Mouse (Mus musculus) heart, embryonic 12.5 days (tissue): ENCODE data around the gene Med27. TPM values are rescaled to one million over a fixed set of nuclear protein-coding genes. Genes with fewer than 3 reads are reported as not detected.

ENCODE experiments used
- ATAC-seq: fragments of 200-750 bp; cut with Nextera tagmentation; 2 replicates; pipeline ENCODE4 v1.8.0; 2017; ENCODE audit warnings: moderate TSS enrichment, moderate library complexity; ENCODE audit not compliant: insufficient number of reproducible peaks, low FRiP score
- H3K27ac ChIP-seq: fragments of 300-500 bp; sonication (generic); 2 replicates; pipeline ENCODE4 v1.5.1; 2016; ENCODE audit warnings: mild to moderate bottlenecking, moderate library complexity; ENCODE audit not compliant: poor library complexity, severe bottlenecking
- H3K27me3 ChIP-seq: fragments of 300-500 bp; sonication (generic); replicated peaks from 2 replicates; pipeline ENCODE4 v1.6.1; 2016; ENCODE audit warnings: mild to moderate bottlenecking, moderate library complexity
- H3K36me3 ChIP-seq: fragments of 300-500 bp; sonication (generic); 2 replicates; pipeline ENCODE4 v1.6.1; 2016; ENCODE audit warnings: mild to moderate bottlenecking, moderate library complexity
- H3K4me1 ChIP-seq: fragments of 300-500 bp; sonication (generic); replicated peaks from 2 replicates; pipeline ENCODE4 v1.6.1; 2016; ENCODE audit warnings: mild to moderate bottlenecking
- H3K4me2 ChIP-seq: fragments of 300-500 bp; sonication (generic); 2 replicates; pipeline ENCODE4 v1.6.1; 2016; ENCODE audit warnings: mild to moderate bottlenecking, moderate library complexity
- H3K4me3 ChIP-seq: fragments of 300-500 bp; sonication (generic); 2 replicates; pipeline ENCODE4 v1.5.1; 2016; ENCODE audit warnings: mild to moderate bottlenecking
- H3K9ac ChIP-seq: fragments of 300-500 bp; sonication (generic); 2 replicates; pipeline ENCODE4 v1.6.1; 2016; ENCODE audit warnings: mild to moderate bottlenecking, moderate library complexity
- H3K9me3 ChIP-seq: fragments of 300-500 bp; sonication (generic); replicated peaks from 2 replicates; pipeline ENCODE4 v1.6.1; 2016; ENCODE audit warnings: mild to moderate bottlenecking, moderate library complexity
- WGBS: fragments of 180-500 bp; shearing (Covaris S2); methylation state at CpG from one replicate; pipeline ENCODE4 v1.1.7; 2016; 5-methylcytosine and 5-hydroxymethylcytosine counted together
- polyA plus RNA-seq: library from polyadenylated mRNA; unstranded; fragments of >200 nt; fragmentation: Nextera tagmentation; extraction: Ambion mirVana; gene quantifications from 2 replicates; pipeline ENCODE4 v1.2.1, GENCODE M21; 2016

The Med27 gene
- polyA plus RNA-seq, 1 experiment from 2014 or later: 33.5 TPM

GRCm38 (mm10) chr2:29360956-29361355 lies 14.3 kb downstream of the Med27 start:
- no peak for ATAC-seq
- no peak overlapping the region for H3K9ac ChIP-seq
- H3K4me3 ChIP-seq: no peak overlapping the region
- no peaks in the 10 kb centered on the region for H3K27me3 ChIP-seq
- H3K4me1 ChIP-seq: peaks cover 11% of the 10 kb centered on the region
- H3K9me3 ChIP-seq: no peaks in the 10 kb centered on the region
- no peak overlapping the region for H3K27ac ChIP-seq
- no peak overlapping the region for H3K4me2 ChIP-seq
- WGBS: 74% methylated on average over 3 of the region's 3 CpGs
- peaks cover 5% of the 10 kb centered on the region; the same call in 1 of the 2 replicates for H3K36me3 ChIP-seq

- 78% methylated on average over 8 of the region's 8 CpGs for WGBS
- Histone ChIP-seq H3K4me1 (no peaks in the 10 kb centered on the region), H3K27ac (no peak overlapping the region), H3K4me2 (no peak overlapping the region), H3K27me3 (no peaks in the 10 kb centered on the region), H3K4me3 (no peak overlapping the region), H3K9me3 (no peaks in the 10 kb centered on the region), H3K9ac (no peak overlapping the region), H3K36me3 (peaks cover 8% of the 10 kb centered on the region; the same call in 1 of the 2 replicates)
- ATAC-seq: no peak
Measured at GRCm38 (mm10) chr2:29365000-29365695, 18.5 kb downstream of the Med27 start.

- Histone ChIP-seq H3K4me1 (no peaks in the 10 kb centered on the region), H3K4me2 (no peak overlapping the region), H3K36me3 (peaks cover 4% of the 10 kb centered on the region; the same call in 1 of the 2 replicates), H3K4me3 (no peak overlapping the region), H3K27ac (no peak overlapping the region), H3K9me3 (no peaks in the 10 kb centered on the region), H3K27me3 (no peaks in the 10 kb centered on the region), H3K9ac (no peak overlapping the region)
- WGBS: 86% methylated on average over 5 of the region's 5 CpGs
- no peak for ATAC-seq
Measured at GRCm38 (mm10) chr2:29368730-29369129, 22.1 kb downstream of the Med27 start.

GRCm38 (mm10) chr2:29372176-29372575 lies 25.6 kb downstream of the Med27 start:
- Histone ChIP-seq H3K27ac (no peak overlapping the region), H3K36me3 (no peaks in the 10 kb centered on the region), H3K4me2 (no peak overlapping the region), H3K27me3 (no peaks in the 10 kb centered on the region), H3K4me1 (no peaks in the 10 kb centered on the region), H3K9me3 (no peaks in the 10 kb centered on the region), H3K4me3 (no peak overlapping the region), H3K9ac (no peak overlapping the region)
- ATAC-seq: no peak
- 86% methylated on average over 5 of the region's 5 CpGs for WGBS

- Histone ChIP-seq H3K4me3 (no peak overlapping the region), H3K4me1 (peaks cover 9% of the 10 kb centered on the region; the same call in 1 of the 2 replicates), H3K4me2 (no peak overlapping the region), H3K27ac (no peak overlapping the region), H3K9me3 (no peaks in the 10 kb centered on the region), H3K36me3 (0 out of 2 replicates have a peak, but pooled peaks cover 2% of the 10 kb centered on the region), H3K9ac (no peak overlapping the region), H3K27me3 (no peaks in the 10 kb centered on the region)
- ATAC-seq: 0 out of 2 replicates have a peak, but pooled peaks have one; percentile 15
- WGBS: 12% methylated on average over 4 of the region's 4 CpGs
Measured at GRCm38 (mm10) chr2:29381683-29382082, 35.1 kb downstream of the Med27 start.

- WGBS: 97% methylated on average over 4 of the region's 4 CpGs
Measured at GRCm38 (mm10) chr2:29382583-29382982, 36.0 kb downstream of the Med27 start.

GRCm38 (mm10) chr2:29383133-29383532 lies 36.5 kb downstream of the Med27 start:
- no peak for ATAC-seq
- no peak overlapping the region for H3K27ac ChIP-seq
- H3K36me3 ChIP-seq: 0 out of 2 replicates have a peak, but pooled peaks cover 2% of the 10 kb centered on the region
- no peak overlapping the region for H3K4me3 ChIP-seq
- H3K9ac ChIP-seq: no peak overlapping the region
- H3K27me3 ChIP-seq: no peaks in the 10 kb centered on the region
- H3K9me3 ChIP-seq: no peaks in the 10 kb centered on the region
- no peak overlapping the region for H3K4me2 ChIP-seq
- H3K4me1 ChIP-seq: peaks cover 9% of the 10 kb centered on the region; the same call in 1 of the 2 replicates

More at GRCm38 (mm10) chr2:29382583-29382982, 36.0 kb downstream of the Med27 start:
- no peak for ATAC-seq
- H3K4me1 ChIP-seq: peaks cover 9% of the 10 kb centered on the region; the same call in 1 of the 2 replicates
- no peak overlapping the region for H3K4me2 ChIP-seq
- no peak overlapping the region for H3K4me3 ChIP-seq
- H3K9ac ChIP-seq: no peak overlapping the region
- 0 out of 2 replicates have a peak, but pooled peaks cover 2% of the 10 kb centered on the region for H3K36me3 ChIP-seq
- H3K27ac ChIP-seq: no peak overlapping the region
- no peaks in the 10 kb centered on the region for H3K27me3 ChIP-seq
- H3K9me3 ChIP-seq: no peaks in the 10 kb centered on the region

GRCm38 (mm10) chr2:29385405-29385804 lies 38.8 kb downstream of the Med27 start:
- no peak overlapping the region for H3K27ac ChIP-seq
- H3K4me3 ChIP-seq: no peak overlapping the region
- 0 out of 2 replicates have a peak, but pooled peaks cover 2% of the 10 kb centered on the region for H3K36me3 ChIP-seq
- no peaks in the 10 kb centered on the region for H3K27me3 ChIP-seq
- H3K4me1 ChIP-seq: peaks cover 9% of the 10 kb centered on the region; the same call in 1 of the 2 replicates
- no peaks in the 10 kb centered on the region for H3K9me3 ChIP-seq
- H3K9ac ChIP-seq: no peak overlapping the region
- H3K4me2 ChIP-seq: no peak overlapping the region
- 57% methylated on average over 10 of the region's 10 CpGs for WGBS
- ATAC-seq: no peak

GRCm38 (mm10) chr2:29387268-29387667 lies 40.6 kb downstream of the Med27 start:
- Histone ChIP-seq H3K27ac (no peak overlapping the region), H3K9me3 (no peaks in the 10 kb centered on the region), H3K4me1 (peaks cover 5% of the 10 kb centered on the region; the same call in 1 of the 2 replicates), H3K36me3 (0 out of 2 replicates have a peak, but pooled peaks cover 2% of the 10 kb centered on the region), H3K4me3 (no peak overlapping the region), H3K4me2 (no peak overlapping the region), H3K9ac (no peak overlapping the region), H3K27me3 (no peaks in the 10 kb centered on the region)
- 74% methylated on average over 2 of the region's 2 CpGs for WGBS
- ATAC-seq: no peak

- no peak for ATAC-seq
- no peak overlapping the region for H3K4me2 ChIP-seq
- WGBS: 78% methylated on average over 7 of the region's 7 CpGs
- no peaks in the 10 kb centered on the region for H3K9me3 ChIP-seq
- H3K27me3 ChIP-seq: no peaks in the 10 kb centered on the region
- peaks cover 12% of the 10 kb centered on the region for H3K4me1 ChIP-seq
- no peak overlapping the region for H3K4me3 ChIP-seq
- no peak overlapping the region for H3K27ac ChIP-seq
- H3K9ac ChIP-seq: no peak overlapping the region
- H3K36me3 ChIP-seq: 0 out of 2 replicates have a peak, but pooled peaks cover 2% of the 10 kb centered on the region
Measured at GRCm38 (mm10) chr2:29388937-29389336, 42.3 kb downstream of the Med27 start.

GRCm38 (mm10) chr2:29391086-29391485 lies 44.5 kb downstream of the Med27 start:
- WGBS: 77% methylated on average over 4 of the region's 4 CpGs
- no peak for ATAC-seq
- H3K4me3 ChIP-seq: no peak overlapping the region
- no peak overlapping the region for H3K4me2 ChIP-seq
- H3K9me3 ChIP-seq: no peaks in the 10 kb centered on the region
- H3K27ac ChIP-seq: no peak overlapping the region
- H3K36me3 ChIP-seq: no peaks in the 10 kb centered on the region
- H3K27me3 ChIP-seq: no peaks in the 10 kb centered on the region
- H3K9ac ChIP-seq: no peak overlapping the region
- peaks cover 13% of the 10 kb centered on the region for H3K4me1 ChIP-seq
